18 mouse cellular contexts compared by ENCODE assay signal in genomic region chr9:66910677-66911076, GRCm38 (mm10). TPM values are rescaled to one million over a fixed set of nuclear protein-coding genes. Genes with fewer than 3 reads are reported as not detected.
DNase-seq lines count a peak whose midpoint lies in the region; ATAC-seq lines count a peak whose summit lies in the region.
"Had no signal": no experiment of that assay in that cellular context is flagged by ENCODE, and none has a peak within 500 bp of the region (broad histone marks: within the 10 kb centered on the region; RNA-seq: fewer than 3 reads in every experiment).

No protein-coding gene starts in this region.

- no peak for ATAC-seq in megakaryocyte, adult 5-6 weeks (ENCODE audit: poor library complexity, severe bottlenecking)
- peak; percentile 38 for ATAC-seq in activated CD4-positive, CD25-positive, alpha-beta regulatory T cell, adult 4 months
- no peak for ATAC-seq in liver, embryonic 15.5 days (ENCODE audit: insufficient read depth)
- ATAC-seq: forebrain, embryonic 13.5 days; forebrain, postnatal 0 days had no signal

- intact Hi-C loops in heart, postnatal 14 days (cut with DNase I): no loop called here

- H3K9me3 ChIP-seq in megakaryocyte, embryonic 14.5 days: no peaks in the 10 kb centered on the region
- H3K9me3 ChIP-seq in liver, embryonic 15.5 days (replicated peaks): no peaks in the 10 kb centered on the region
- H3K9me3 ChIP-seq: embryonic facial prominence, embryonic 10.5 days; forebrain, embryonic 13.5 days; G1E; heart, embryonic 12.5 days; hindbrain, embryonic 13.5 days had no signal

- H3K4me2 ChIP-seq in liver, embryonic 15.5 days: peak overlapping the region; percentile 92
- H3K4me2 ChIP-seq: forebrain, embryonic 13.5 days; heart, embryonic 12.5 days; hindbrain, embryonic 13.5 days had no signal

- WGBS in liver, embryonic 15.5 days (ENCODE audit: insufficient replicate concordance): 33% methylated on average over 5 of the region's 5 CpGs

- peak; percentile 86 for DNase-seq in heart, adult 11 months
- DNase-seq in heart, postnatal 14 days: no peak
- no peak for DNase-seq in cerebellum, adult 9-10 months
- DNase-seq in adipocyte (ENCODE audit: low spot score): no peak
- DNase-seq: adrenal gland, postnatal 14 days; cerebellum, adult 11-12 months; cerebellum, adult 9-11 months; forebrain, postnatal 0 days; gastrocnemius, postnatal 14 days had no signal

- H3K4me3 ChIP-seq in megakaryocyte, embryonic 14.5 days (replicated peaks): peak overlapping the region; percentile 59
- 0 out of 2 replicates have a peak overlapping the region, but pooled peaks have one; percentile 35 for H3K4me3 ChIP-seq in liver, embryonic 15.5 days (replicated peaks)
- H3K4me3 ChIP-seq: embryonic facial prominence, embryonic 10.5 days; forebrain, embryonic 13.5 days; heart, embryonic 12.5 days; hindbrain, embryonic 13.5 days had no signal

- peaks cover 85% of the 10 kb centered on the region for H3K36me3 ChIP-seq in megakaryocyte, embryonic 14.5 days (replicated peaks; ENCODE audit: low read length)
- peaks cover 45% of the 10 kb centered on the region for H3K36me3 ChIP-seq in liver, embryonic 15.5 days (replicated peaks)
- H3K36me3 ChIP-seq: hindbrain, embryonic 13.5 days had no signal

- H3K4me1 ChIP-seq in megakaryocyte, embryonic 14.5 days: peaks cover 95% of the 10 kb centered on the region
- peaks cover 93% of the 10 kb centered on the region for H3K4me1 ChIP-seq in liver, embryonic 15.5 days (replicated peaks)

- H3K27me3 ChIP-seq in megakaryocyte, embryonic 14.5 days (replicated peaks): no peaks in the 10 kb centered on the region
- H3K27me3 ChIP-seq in liver, embryonic 15.5 days: no peaks in the 10 kb centered on the region
- H3K27me3 ChIP-seq: forebrain, embryonic 13.5 days; heart, embryonic 12.5 days; hindbrain, embryonic 13.5 days had no signal

- no peak overlapping the region for H3K9ac ChIP-seq in liver, embryonic 15.5 days
- H3K9ac ChIP-seq: forebrain, embryonic 13.5 days; forebrain, postnatal 0 days; heart, embryonic 12.5 days; hindbrain, embryonic 13.5 days had no signal

- H3K27ac ChIP-seq in liver, embryonic 15.5 days (replicated peaks): peak overlapping the region; percentile 29; the same call in 1 of the 2 replicates
- H3K27ac ChIP-seq: embryonic facial prominence, embryonic 10.5 days; forebrain, embryonic 13.5 days had no signal

RNA-seq across cellular contexts. Expression of gene Rab8b, which starts 8.8 kb away (rescaled TPM):
- total RNA-seq in heart, postnatal 14 days (2021): 10 to 100 TPM; 12.7 to 13.5 TPM
- polyA plus RNA-seq in megakaryocyte, embryonic 14.5 days (2012; ENCODE audit: insufficient read depth, low replicate concordance): 3.2 TPM in 1 of 2 replicates, not detected in the other
- total RNA-seq in megakaryocyte, adult 5-6 weeks (2015): 78.2 and 82.1 TPM in 2 replicates
- total RNA-seq in megakaryocyte, adult 5-6 weeks (2017): 141 and 154 TPM in 2 replicates
- 100 to 1,000 TPM; 157 to 180 TPM for polyA plus RNA-seq in activated CD4-positive, CD25-positive, alpha-beta regulatory T cell, adult 4 months (2017; shearing (Covaris generic))
- 28.9 and 29.2 TPM in 2 replicates for polyA plus RNA-seq in liver, embryonic 15.5 days (2015; fragmentation: Nextera tagmentation; extraction: Ambion mirVana)

RNA-seq across cellular contexts. Expression of gene Rps27l, which starts 35.2 kb away (rescaled TPM):
- 100 to 1,000 TPM; 179 to 198 TPM for total RNA-seq in heart, postnatal 14 days (2021)
- polyA plus RNA-seq in megakaryocyte, embryonic 14.5 days (2012; ENCODE audit: insufficient read depth, low replicate concordance): 23.8 and 219 TPM in 2 replicates
- 368 and 391 TPM in 2 replicates for total RNA-seq in megakaryocyte, adult 5-6 weeks (2015)
- total RNA-seq in megakaryocyte, adult 5-6 weeks (2017): 149 and 154 TPM in 2 replicates
- 100 to 1,000 TPM; 217 to 295 TPM for polyA plus RNA-seq in activated CD4-positive, CD25-positive, alpha-beta regulatory T cell, adult 4 months (2017; shearing (Covaris generic))
- 368 and 453 TPM in 2 replicates for polyA plus RNA-seq in liver, embryonic 15.5 days (2015; fragmentation: Nextera tagmentation; extraction: Ambion mirVana)
